Mouse (Mus musculus): ENCODE measurements around the gene Zswim8. TPM values are rescaled to one million over a fixed set of nuclear protein-coding genes. Genes with fewer than 3 reads are reported as not detected.
"Not testable (repeated sequence)": the region's sequence is repeated elsewhere in the genome, so short reads cannot be mapped to it uniquely, and the experiment has no call there.

Gene Zswim8
- polyA plus RNA-seq, 1 experiment from 2014 or later, result 30.3 TPM

DNA sequence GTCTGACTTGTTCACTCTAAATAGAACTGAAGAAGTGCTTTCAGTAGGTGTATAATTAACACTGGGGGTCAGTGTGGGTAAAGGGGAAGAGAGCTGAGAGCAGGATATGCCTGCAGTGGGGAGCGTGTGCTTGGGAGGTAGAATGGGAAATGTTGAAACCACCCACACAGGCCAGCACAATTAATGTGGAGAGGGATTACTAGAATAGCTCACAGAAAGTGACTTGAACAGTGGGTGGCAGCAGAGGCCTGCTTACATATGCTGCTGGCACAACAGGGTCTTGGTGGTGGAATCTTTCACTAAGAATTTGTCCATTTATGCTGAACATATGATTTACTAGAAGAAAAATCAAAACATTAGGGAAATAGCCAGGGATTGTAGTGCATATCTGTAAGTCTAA, 10.4 kb upstream of the Zswim8 start:
- ATAC-seq (replicated peaks; ENCODE audit: low FRiP score, low TSS enrichment, low read depth) (no peak), DNase-seq (ENCODE audit: low spot score) (no peak)
- peak overlapping the region; percentile 88; the same call in 1 of the 2 replicates for H3K9ac ChIP-seq (ENCODE audit: low read length)
- peak overlapping the region; percentile 79 for H3K4me3 ChIP-seq (ENCODE audit: low read depth, low read length)
- H3K9me3 ChIP-seq (ENCODE audit: control insufficient read depth, low read length), result no peaks in the 10 kb centered on the region
- peaks cover 52% of the 10 kb centered on the region for H3K4me1 ChIP-seq (replicated peaks; ENCODE audit: control insufficient read depth, insufficient read depth, low read length)
- peak overlapping the region; percentile 78 for H3K4me2 ChIP-seq (ENCODE audit: low read length)
- H3K36me3 ChIP-seq (ENCODE audit: control insufficient read depth, insufficient read depth, low read length), result peaks cover 35% of the 10 kb centered on the region
- no peak overlapping the region for H3K27ac ChIP-seq (ENCODE audit: low read depth)
- WGBS, result 25% methylated on average over 1 of the region's 1 CpGs
- H3K27me3 ChIP-seq (replicated peaks; ENCODE audit: control insufficient read depth, insufficient read depth, low read length), result no peaks in the 10 kb centered on the region

DNA sequence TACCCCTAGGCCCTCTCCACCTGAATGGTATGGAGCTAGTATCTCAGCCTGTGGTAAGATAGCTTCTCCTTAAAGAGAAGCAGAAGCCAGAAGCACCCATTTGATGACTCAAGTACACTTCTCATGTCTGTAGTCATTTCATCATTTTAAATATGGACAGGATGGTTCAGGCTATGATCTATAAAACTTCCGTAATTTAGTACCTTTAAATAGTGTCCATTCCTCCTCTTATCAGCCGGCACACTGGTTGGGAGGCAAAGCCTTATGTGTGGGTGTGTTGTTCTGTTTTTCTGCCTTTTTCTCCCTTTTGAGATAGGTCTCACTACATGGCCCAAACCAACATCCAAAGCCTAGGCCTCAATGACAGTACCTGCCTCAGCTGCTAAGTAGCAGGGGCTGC, 8.8 kb upstream of the Zswim8 start:
- H3K4me2 ChIP-seq (ENCODE audit: low read length), result no peak overlapping the region
- no peak overlapping the region for H3K27ac ChIP-seq (ENCODE audit: low read depth)
- peaks cover 54% of the 10 kb centered on the region for H3K4me1 ChIP-seq (replicated peaks; ENCODE audit: control insufficient read depth, insufficient read depth, low read length)
- no peak for ATAC-seq (replicated peaks; ENCODE audit: low FRiP score, low TSS enrichment, low read depth)
- no peaks in the 10 kb centered on the region for H3K9me3 ChIP-seq (ENCODE audit: control insufficient read depth, low read length)
- no peak for DNase-seq (ENCODE audit: low spot score)
- H3K9ac ChIP-seq (ENCODE audit: low read length), result no peak overlapping the region
- WGBS, result 90% methylated on average over 2 of the region's 2 CpGs
- no peaks in the 10 kb centered on the region for H3K27me3 ChIP-seq (replicated peaks; ENCODE audit: control insufficient read depth, insufficient read depth, low read length)
- H3K4me3 ChIP-seq (ENCODE audit: low read depth, low read length), result no peak overlapping the region
- peaks cover 20% of the 10 kb centered on the region for H3K36me3 ChIP-seq (ENCODE audit: control insufficient read depth, insufficient read depth, low read length)

DNA sequence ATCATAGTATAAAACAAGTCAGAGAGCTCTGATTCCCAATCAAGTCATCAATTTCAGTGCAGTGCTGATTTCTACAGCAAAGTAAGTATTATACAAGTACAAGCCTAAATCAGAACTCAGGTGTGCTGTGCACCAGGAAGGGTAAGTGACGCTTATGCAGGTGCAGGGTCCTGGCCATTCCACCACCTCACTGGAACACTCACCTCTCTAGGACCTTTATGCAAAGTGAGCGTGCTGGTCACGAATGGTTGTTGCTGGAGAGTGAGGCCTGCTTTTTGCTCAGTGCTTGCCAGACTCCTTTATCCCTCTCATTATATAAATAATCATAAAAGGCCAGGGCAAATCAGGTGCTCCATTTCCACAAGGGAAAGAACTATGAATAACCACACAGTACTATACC, 7.0 kb upstream of the Zswim8 start:
- 63% methylated on average over 3 of the region's 3 CpGs for WGBS
- no peak overlapping the region for H3K4me3 ChIP-seq (ENCODE audit: low read depth, low read length)
- H3K9me3 ChIP-seq (ENCODE audit: control insufficient read depth, low read length), result no peaks in the 10 kb centered on the region
- no peak overlapping the region for H3K27ac ChIP-seq (ENCODE audit: low read depth)
- DNase-seq (ENCODE audit: low spot score), result no peak
- no peak overlapping the region for H3K4me2 ChIP-seq (ENCODE audit: low read length)
- H3K4me1 ChIP-seq (replicated peaks; ENCODE audit: control insufficient read depth, insufficient read depth, low read length), result peaks cover 51% of the 10 kb centered on the region
- H3K27me3 ChIP-seq (replicated peaks; ENCODE audit: control insufficient read depth, insufficient read depth, low read length), result no peaks in the 10 kb centered on the region
- no peak overlapping the region for H3K9ac ChIP-seq (ENCODE audit: low read length)
- peaks cover 22% of the 10 kb centered on the region for H3K36me3 ChIP-seq (ENCODE audit: control insufficient read depth, insufficient read depth, low read length)
- no peak for ATAC-seq (replicated peaks; ENCODE audit: low FRiP score, low TSS enrichment, low read depth)

DNA sequence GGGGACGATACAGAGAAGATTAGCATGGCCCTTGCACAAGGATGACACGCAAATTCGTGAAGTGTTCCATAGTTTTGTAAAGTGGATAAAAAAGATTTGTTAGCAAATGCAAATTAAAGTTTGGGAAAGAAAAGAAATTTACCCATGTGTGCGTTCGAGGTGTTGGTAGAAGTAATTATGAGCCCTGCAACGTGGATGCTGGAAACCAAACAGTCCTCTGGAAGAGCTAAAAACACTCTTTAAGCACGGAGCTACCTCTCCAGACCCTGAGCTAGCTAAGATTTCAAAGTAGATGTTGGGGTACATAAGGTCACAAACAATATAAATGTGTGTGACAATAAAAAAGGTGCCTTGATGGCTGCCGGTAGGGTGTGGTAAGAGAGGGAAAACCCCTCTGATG, 5.8 kb upstream of the Zswim8 start:
- H3K27me3 ChIP-seq (replicated peaks; ENCODE audit: control insufficient read depth, insufficient read depth, low read length), result no peaks in the 10 kb centered on the region
- peaks cover 43% of the 10 kb centered on the region for H3K4me1 ChIP-seq (replicated peaks; ENCODE audit: control insufficient read depth, insufficient read depth, low read length)
- 73% methylated on average over 8 of the region's 8 CpGs for WGBS

DNA sequence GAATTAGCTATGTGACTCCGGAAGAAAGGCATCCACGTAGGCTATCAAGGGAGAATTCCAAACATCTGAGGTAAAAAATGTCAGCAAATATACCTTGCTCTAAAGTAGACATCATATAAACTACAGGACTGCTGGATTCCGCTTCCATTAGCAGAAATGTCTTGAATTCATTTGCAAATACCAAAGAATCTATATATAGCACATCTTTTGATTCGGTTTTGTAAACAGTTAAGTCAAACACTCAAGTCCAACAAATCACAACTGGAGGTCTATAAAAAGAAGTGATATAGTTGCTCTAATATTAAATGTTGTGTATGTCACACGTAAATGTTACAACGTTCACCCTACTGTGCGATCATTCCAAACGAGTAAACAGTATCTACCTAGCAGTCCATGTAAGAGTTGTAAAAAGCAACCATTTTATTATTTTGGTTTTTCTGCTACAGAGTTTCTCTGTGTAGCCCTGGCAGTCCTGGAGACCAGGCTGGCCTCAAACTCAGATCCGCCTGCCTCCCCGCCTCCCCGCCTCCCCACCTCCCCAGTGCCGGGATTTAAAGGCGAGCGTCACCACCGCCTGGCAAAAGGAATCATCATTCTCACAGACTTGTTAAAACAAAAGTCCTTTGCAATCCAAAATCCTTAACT, 5.1 kb upstream of the Zswim8 start:
- WGBS, result 6% methylated on average over 15 of the region's 15 CpGs

More for the DNA sequence above, 5.8 kb upstream of the Zswim8 start:
- H3K27ac ChIP-seq (ENCODE audit: low read depth), result no peak overlapping the region; the same call in 1 of the 2 replicates
- DNase-seq (ENCODE audit: low spot score), result no peak
- no peaks in the 10 kb centered on the region for H3K9me3 ChIP-seq (ENCODE audit: control insufficient read depth, low read length)
- no peak for ATAC-seq (replicated peaks; ENCODE audit: low FRiP score, low TSS enrichment, low read depth)
- peak overlapping the region; percentile 86 for H3K4me3 ChIP-seq (ENCODE audit: low read depth, low read length)
- H3K36me3 ChIP-seq (ENCODE audit: control insufficient read depth, insufficient read depth, low read length), result peaks cover 25% of the 10 kb centered on the region
- H3K4me2 ChIP-seq (ENCODE audit: low read length), result peak overlapping the region; percentile 81
- peak overlapping the region; percentile 70; the same call in 1 of the 2 replicates for H3K9ac ChIP-seq (ENCODE audit: low read length)

DNA sequence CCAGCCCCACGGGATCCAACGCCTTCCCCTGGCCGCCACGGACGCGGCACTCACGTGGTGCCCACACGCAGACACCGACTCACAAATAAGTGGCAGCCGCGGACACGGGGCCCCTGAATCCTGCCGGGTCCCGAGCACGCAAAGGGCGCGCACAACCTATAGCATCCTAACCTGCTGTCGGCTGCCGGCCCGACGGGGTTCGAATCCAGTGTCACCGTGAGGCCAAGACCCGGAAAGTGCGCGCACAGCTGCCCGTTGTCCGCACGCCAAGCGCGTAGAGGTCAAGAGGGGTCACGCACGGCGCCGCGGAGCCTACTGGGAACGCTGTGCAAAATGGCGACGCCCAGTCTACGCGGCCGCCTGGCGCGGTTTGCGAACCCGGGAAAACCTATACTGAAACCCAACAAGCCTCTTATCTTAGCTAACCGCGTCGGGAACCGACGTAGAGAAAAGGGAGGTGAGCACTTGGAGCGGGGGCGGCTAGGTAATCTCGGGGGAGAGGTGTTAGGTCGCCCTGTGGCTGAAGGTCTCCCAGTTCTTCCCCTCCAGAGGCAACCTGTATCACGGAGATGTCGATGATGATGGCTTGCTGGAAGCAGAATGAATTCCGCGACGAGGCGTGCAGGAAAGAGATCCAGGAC, 4.5 kb upstream of the Zswim8 start, which contains the start of gene Chchd1:
Gene Chchd1, plus strand, starts transcription at position 266 of the 641 bp plus-strand sequence.
- Histone ChIP-seq H3K27me3 (replicated peaks; ENCODE audit: control insufficient read depth, insufficient read depth, low read length) (no peaks in the 10 kb centered on the region), H3K4me2 (ENCODE audit: low read length) (peak within 1 kb of the TSS; percentile 81), H3K9ac (ENCODE audit: low read length) (peak within 1 kb of the TSS; percentile 70), H3K9me3 (ENCODE audit: control insufficient read depth, low read length) (no peaks in the 10 kb centered on the region), H3K4me1 (replicated peaks; ENCODE audit: control insufficient read depth, insufficient read depth, low read length) (peaks cover 31% of the 10 kb centered on the region), H3K36me3 (ENCODE audit: control insufficient read depth, insufficient read depth, low read length) (peaks cover 25% of the 10 kb centered on the region), H3K27ac (ENCODE audit: low read depth) (peak within 1 kb of the TSS; percentile 89), H3K4me3 (ENCODE audit: low read depth, low read length) (peak within 1 kb of the TSS; percentile 86)
- peak; percentile 74 for ATAC-seq (replicated peaks; ENCODE audit: low FRiP score, low TSS enrichment, low read depth)
- peak; percentile 96 for DNase-seq (ENCODE audit: low spot score)
- under 1% methylated on average over 61 of the region's 61 CpGs for WGBS

More for the DNA sequence above, 5.1 kb upstream of the Zswim8 start:
- H3K36me3 ChIP-seq (ENCODE audit: control insufficient read depth, insufficient read depth, low read length), result peaks cover 25% of the 10 kb centered on the region
- H3K27me3 ChIP-seq (replicated peaks; ENCODE audit: control insufficient read depth, insufficient read depth, low read length), result no peaks in the 10 kb centered on the region
- ATAC-seq (replicated peaks; ENCODE audit: low FRiP score, low TSS enrichment, low read depth) (peak; percentile 25), DNase-seq (ENCODE audit: low spot score) (no peak)
- peak overlapping the region; percentile 86 for H3K4me3 ChIP-seq (ENCODE audit: low read depth, low read length)
- H3K9me3 ChIP-seq (ENCODE audit: control insufficient read depth, low read length), result no peaks in the 10 kb centered on the region
- peak overlapping the region; percentile 89 for H3K27ac ChIP-seq (ENCODE audit: low read depth)
- peaks cover 36% of the 10 kb centered on the region for H3K4me1 ChIP-seq (replicated peaks; ENCODE audit: control insufficient read depth, insufficient read depth, low read length)
- H3K4me2 ChIP-seq (ENCODE audit: low read length), result peak overlapping the region; percentile 81
- H3K9ac ChIP-seq (ENCODE audit: low read length), result peak overlapping the region; percentile 70

DNA sequence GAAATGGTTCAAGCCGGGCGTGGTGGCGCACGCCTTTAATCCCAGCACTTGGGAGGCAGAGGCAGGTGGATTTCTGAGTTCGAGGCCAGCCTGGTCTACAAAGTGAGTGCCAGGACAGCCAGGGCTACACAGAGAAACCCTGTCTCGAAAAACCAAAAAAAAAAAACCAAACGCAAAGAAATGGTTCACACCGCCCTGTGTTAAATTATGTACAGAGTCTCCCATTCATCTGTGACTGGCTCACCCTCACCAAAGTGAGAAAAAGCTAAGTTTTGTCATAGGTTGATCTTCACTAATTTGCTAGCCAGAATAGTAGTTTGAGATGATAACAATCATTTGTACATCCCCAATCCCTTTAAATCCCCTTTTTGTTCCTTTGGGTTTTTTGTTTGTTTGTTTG, 3.9 kb upstream of the Zswim8 start:
- 9% methylated on average over 7 of the region's 8 CpGs for WGBS
- H3K36me3 ChIP-seq (ENCODE audit: control insufficient read depth, insufficient read depth, low read length), result peaks cover 25% of the 10 kb centered on the region
- H3K27me3 ChIP-seq (replicated peaks; ENCODE audit: control insufficient read depth, insufficient read depth, low read length); H3K9me3 ChIP-seq (ENCODE audit: control insufficient read depth, low read length); ATAC-seq (replicated peaks; ENCODE audit: low FRiP score, low TSS enrichment, low read depth); DNase-seq (ENCODE audit: low spot score): not testable (repeated sequence)
- peaks cover 27% of the 10 kb centered on the region for H3K4me1 ChIP-seq (replicated peaks; ENCODE audit: control insufficient read depth, insufficient read depth, low read length)
- H3K9ac ChIP-seq (ENCODE audit: low read length), result peak overlapping the region; percentile 70
- peak overlapping the region; percentile 81 for H3K4me2 ChIP-seq (ENCODE audit: low read length)
- peak overlapping the region; percentile 89; the same call in 1 of the 2 replicates for H3K27ac ChIP-seq (ENCODE audit: low read depth)
- peak overlapping the region; percentile 86 for H3K4me3 ChIP-seq (ENCODE audit: low read depth, low read length)

DNA sequence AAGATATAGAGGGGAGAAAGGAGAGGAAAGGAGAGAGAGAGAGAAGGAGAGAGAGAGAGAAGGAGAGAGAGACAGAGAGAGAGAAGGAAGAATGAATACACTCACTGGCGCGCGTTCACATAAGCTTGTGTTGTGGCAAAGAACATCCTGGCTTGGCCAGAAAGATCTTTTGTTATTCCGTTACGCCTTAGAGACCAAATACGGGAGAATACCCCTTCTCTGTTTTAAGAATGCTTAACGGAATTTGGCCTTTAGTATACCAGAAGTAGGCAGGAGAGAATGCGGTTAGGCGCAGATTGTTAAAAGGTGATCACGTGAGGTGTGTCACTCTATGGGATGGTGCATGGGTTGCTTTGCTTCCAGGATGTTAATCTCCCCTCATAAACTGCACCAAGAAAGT, 887 bp downstream of the Zswim8 start:
- Histone ChIP-seq H3K9me3 (ENCODE audit: control insufficient read depth, low read length) (no peaks in the 10 kb centered on the region), H3K27me3 (replicated peaks; ENCODE audit: control insufficient read depth, insufficient read depth, low read length) (no peaks in the 10 kb centered on the region), H3K27ac (ENCODE audit: low read depth) (0 out of 2 replicates have a peak overlapping the region, but pooled peaks have one; percentile 79), H3K9ac (ENCODE audit: low read length) (peak overlapping the region; percentile 89), H3K4me2 (ENCODE audit: low read length) (peak overlapping the region; percentile 67), H3K36me3 (ENCODE audit: control insufficient read depth, insufficient read depth, low read length) (peaks cover 46% of the 10 kb centered on the region), H3K4me1 (replicated peaks; ENCODE audit: control insufficient read depth, insufficient read depth, low read length) (peaks cover 14% of the 10 kb centered on the region), H3K4me3 (ENCODE audit: low read depth, low read length) (peak overlapping the region; percentile 98)
- no peak for ATAC-seq (replicated peaks; ENCODE audit: low FRiP score, low TSS enrichment, low read depth)
- WGBS, result 6% methylated on average over 10 of the region's 10 CpGs
- DNase-seq (ENCODE audit: low spot score), result no peak

Data from intestine, embryonic 14.5 days (tissue).